Mouse (Mus musculus) hindbrain, embryonic 14.5 days (tissue): ENCODE measurements around the gene Ofcc1. TPM values are rescaled to one million over a fixed set of nuclear protein-coding genes. Genes with fewer than 3 reads are reported as not detected.

Source experiments
- ATAC-seq: fragments of 200-750 bp; cut with Nextera tagmentation; 2 replicates; pipeline ENCODE4 v1.8.0; 2017; ENCODE audit warnings: moderate number of reproducible peaks, mild to moderate bottlenecking, moderate TSS enrichment, moderate library complexity; ENCODE audit not compliant: low FRiP score
- DNase-seq: peaks from one replicate; pipeline ENCODE4 v3.0.0-alpha.2; 2015; ENCODE audit warnings: low spot score
- H3K27ac ChIP-seq: fragments of 300-500 bp; sonication (generic); 2 replicates; pipeline ENCODE4 v1.5.1; 2014; ENCODE audit warnings: mild to moderate bottlenecking, moderate library complexity
- H3K27me3 ChIP-seq: fragments of 300-500 bp; sonication (generic); 2 replicates; pipeline ENCODE4 v1.6.1; 2014; ENCODE audit warnings: mild to moderate bottlenecking, low read length, mixed read lengths; ENCODE audit not compliant: control insufficient read depth, insufficient read depth
- H3K36me3 ChIP-seq: fragments of 300-500 bp; sonication (generic); replicated peaks from 2 replicates; pipeline ENCODE4 v1.6.1; 2014; ENCODE audit not compliant: control insufficient read depth, insufficient read depth
- H3K4me1 ChIP-seq: fragments of 300-500 bp; sonication (generic); replicated peaks from 2 replicates; pipeline ENCODE4 v1.6.1; 2014; ENCODE audit warnings: antibody characterized with exemption, low read length, mixed read lengths; ENCODE audit not compliant: control insufficient read depth, insufficient read depth
- H3K4me2 ChIP-seq: fragments of 300-500 bp; sonication (generic); replicated peaks from 2 replicates; pipeline ENCODE4 v1.6.1; 2014; ENCODE audit warnings: mild to moderate bottlenecking, moderate library complexity
- H3K4me3 ChIP-seq: fragments of 300-500 bp; sonication (generic); replicated peaks from 2 replicates; pipeline ENCODE4 v1.5.1; 2014; ENCODE audit warnings: mild to moderate bottlenecking, low read length
- H3K9ac ChIP-seq: fragments of 300-500 bp; sonication (generic); 2 replicates; pipeline ENCODE4 v1.6.1; 2014
- H3K9me3 ChIP-seq: fragments of 300-500 bp; sonication (generic); 2 replicates; pipeline ENCODE4 v1.6.1; 2016; ENCODE audit warnings: low read length; ENCODE audit not compliant: control insufficient read depth
- WGBS: fragments of 180-500 bp; shearing (Covaris S2); extraction: QIAGEN DNeasy Blood & Tissue Kit; methylation state at CpG from one replicate; pipeline ENCODE4 v1.1.7; 2014; 5-methylcytosine and 5-hydroxymethylcytosine counted together
- polyA plus RNA-seq: library from polyadenylated mRNA; unstranded; fragments of >200 nt; fragmentation: Nextera tagmentation; extraction: Ambion mirVana; gene quantifications from 2 replicates; pipeline ENCODE4 v1.2.1, GENCODE M21; 2014

Ofcc1 gene
- polyA plus RNA-seq, 1 experiment from 2014 or later: not detected

- no peak for DNase-seq
These were observed 221.3 kb downstream of the Ofcc1 start for GRCm38 (mm10) chr13:40139906-40140305.

GRCm38 (mm10) chr13:40136096-40136495 lies 225.2 kb downstream of the Ofcc1 start:
- H3K9ac ChIP-seq: no peak overlapping the region
- 31% methylated on average over 3 of the region's 3 CpGs for WGBS
- DNase-seq: no peak

More at GRCm38 (mm10) chr13:40139906-40140305, 221.3 kb downstream of the Ofcc1 start:
- no peaks in the 10 kb centered on the region for H3K27me3 ChIP-seq
- H3K27ac ChIP-seq: no peak overlapping the region
- no peak overlapping the region for H3K4me3 ChIP-seq
- no peaks in the 10 kb centered on the region for H3K36me3 ChIP-seq
- WGBS: 85% methylated on average over 4 of the region's 4 CpGs
- H3K4me2 ChIP-seq: no peak overlapping the region
- H3K4me1 ChIP-seq: no peaks in the 10 kb centered on the region
- no peak overlapping the region for H3K9ac ChIP-seq
- ATAC-seq: no peak
- no peaks in the 10 kb centered on the region for H3K9me3 ChIP-seq

GRCm38 (mm10) chr13:40135670-40136069 lies 225.6 kb downstream of the Ofcc1 start:
- Histone ChIP-seq H3K27ac (no peak overlapping the region), H3K4me1 (no peaks in the 10 kb centered on the region), H3K27me3 (no peaks in the 10 kb centered on the region), H3K36me3 (no peaks in the 10 kb centered on the region), H3K4me2 (no peak overlapping the region), H3K9ac (no peak overlapping the region), H3K4me3 (no peak overlapping the region), H3K9me3 (no peaks in the 10 kb centered on the region)
- WGBS: 73% methylated on average over 12 of the region's 12 CpGs
- DNase-seq (no peak), ATAC-seq (no peak)

More at GRCm38 (mm10) chr13:40136096-40136495, 225.2 kb downstream of the Ofcc1 start:
- Histone ChIP-seq H3K4me2 (no peak overlapping the region), H3K27me3 (no peaks in the 10 kb centered on the region), H3K4me3 (no peak overlapping the region), H3K27ac (no peak overlapping the region), H3K36me3 (no peaks in the 10 kb centered on the region), H3K4me1 (no peaks in the 10 kb centered on the region), H3K9me3 (no peaks in the 10 kb centered on the region)
- ATAC-seq: no peak

GRCm38 (mm10) chr13:40123868-40124267 lies 237.4 kb downstream of the Ofcc1 start:
- H3K4me3 ChIP-seq: no peak overlapping the region
- H3K36me3 ChIP-seq: no peaks in the 10 kb centered on the region
- ATAC-seq (no peak), DNase-seq (no peak)
- H3K4me2 ChIP-seq: no peak overlapping the region
- 87% methylated on average over 2 of the region's 2 CpGs for WGBS
- no peak overlapping the region for H3K9ac ChIP-seq
- H3K9me3 ChIP-seq: no peaks in the 10 kb centered on the region
- no peaks in the 10 kb centered on the region for H3K27me3 ChIP-seq
- H3K27ac ChIP-seq: no peak overlapping the region
- H3K4me1 ChIP-seq: no peaks in the 10 kb centered on the region

GRCm38 (mm10) chr13:40112336-40112735 lies 248.9 kb downstream of the Ofcc1 start:
- WGBS: 55% methylated on average over 2 of the region's 2 CpGs
- Histone ChIP-seq H3K4me2 (no peak overlapping the region), H3K9ac (no peak overlapping the region), H3K27me3 (no peaks in the 10 kb centered on the region), H3K4me1 (no peaks in the 10 kb centered on the region), H3K27ac (no peak overlapping the region), H3K36me3 (no peaks in the 10 kb centered on the region), H3K4me3 (no peak overlapping the region), H3K9me3 (no peaks in the 10 kb centered on the region)
- ATAC-seq: no peak
- no peak for DNase-seq

GRCm38 (mm10) chr13:40076236-40076635 lies 285.0 kb downstream of the Ofcc1 start:
- no peaks in the 10 kb centered on the region for H3K4me1 ChIP-seq
- no peak overlapping the region for H3K4me2 ChIP-seq
- H3K27me3 ChIP-seq: no peaks in the 10 kb centered on the region
- H3K4me3 ChIP-seq: no peak overlapping the region
- H3K9ac ChIP-seq: no peak overlapping the region
- H3K9me3 ChIP-seq: no peaks in the 10 kb centered on the region
- no peak overlapping the region for H3K27ac ChIP-seq
- H3K36me3 ChIP-seq: no peaks in the 10 kb centered on the region
- 92% methylated on average over 4 of the region's 4 CpGs for WGBS
- no peak for ATAC-seq
- DNase-seq: no peak

GRCm38 (mm10) chr13:40074850-40075416 lies 286.3 kb downstream of the Ofcc1 start:
- ATAC-seq: no peak
- Histone ChIP-seq H3K9ac (no peak overlapping the region), H3K4me1 (no peaks in the 10 kb centered on the region), H3K4me3 (no peak overlapping the region), H3K27me3 (no peaks in the 10 kb centered on the region), H3K27ac (no peak overlapping the region), H3K9me3 (no peaks in the 10 kb centered on the region), H3K4me2 (no peak overlapping the region), H3K36me3 (no peaks in the 10 kb centered on the region)
- DNase-seq: no peak
- WGBS: 59% methylated on average over 3 of the region's 3 CpGs

GRCm38 (mm10) chr13:40070004-40070403 lies 291.2 kb downstream of the Ofcc1 start:
- Histone ChIP-seq H3K27me3 (no peaks in the 10 kb centered on the region), H3K4me3 (no peak overlapping the region), H3K4me1 (no peaks in the 10 kb centered on the region), H3K27ac (no peak overlapping the region), H3K9me3 (no peaks in the 10 kb centered on the region), H3K9ac (no peak overlapping the region), H3K36me3 (no peaks in the 10 kb centered on the region), H3K4me2 (no peak overlapping the region)
- DNase-seq (no peak), ATAC-seq (no peak)
- WGBS: 80% methylated on average over 1 of the region's 1 CpGs

GRCm38 (mm10) chr13:40061281-40061680 lies 300.0 kb downstream of the Ofcc1 start:
- ATAC-seq (no peak), DNase-seq (no peak)
- H3K9ac ChIP-seq: no peak overlapping the region
- no peaks in the 10 kb centered on the region for H3K4me1 ChIP-seq
- no peaks in the 10 kb centered on the region for H3K27me3 ChIP-seq
- no peak overlapping the region for H3K4me2 ChIP-seq
- no peak overlapping the region for H3K27ac ChIP-seq
- H3K9me3 ChIP-seq: no peaks in the 10 kb centered on the region
- no peaks in the 10 kb centered on the region for H3K36me3 ChIP-seq
- no peak overlapping the region for H3K4me3 ChIP-seq
- 88% methylated on average over 5 of the region's 5 CpGs for WGBS

- ATAC-seq: no peak
- no peak for DNase-seq
- H3K4me3 ChIP-seq: no peak overlapping the region
- no peaks in the 10 kb centered on the region for H3K27me3 ChIP-seq
- no peaks in the 10 kb centered on the region for H3K36me3 ChIP-seq
- H3K27ac ChIP-seq: no peak overlapping the region
- no peak overlapping the region for H3K4me2 ChIP-seq
- H3K9ac ChIP-seq: no peak overlapping the region
- WGBS: 85% methylated on average over 2 of the region's 2 CpGs
- no peaks in the 10 kb centered on the region for H3K4me1 ChIP-seq
- 0 out of 2 replicates have a peak, but pooled peaks cover 6% of the 10 kb centered on the region for H3K9me3 ChIP-seq
These were observed 323.4 kb downstream of the Ofcc1 start for GRCm38 (mm10) chr13:40037881-40038280.
